Mouse (Mus musculus) B cell, adult 2 months (primary cell): ENCODE data around the gene Ppm1e.
"Not testable (repeated sequence)": the region's sequence is repeated elsewhere in the genome, so short reads cannot be mapped to it uniquely, and the experiment has no call there.

ENCODE experiments used
- DNase-seq, 2 experiments: peaks; one replicate each; pipeline ENCODE4 v3.0.0; 2022

Ppm1e gene

DNA sequence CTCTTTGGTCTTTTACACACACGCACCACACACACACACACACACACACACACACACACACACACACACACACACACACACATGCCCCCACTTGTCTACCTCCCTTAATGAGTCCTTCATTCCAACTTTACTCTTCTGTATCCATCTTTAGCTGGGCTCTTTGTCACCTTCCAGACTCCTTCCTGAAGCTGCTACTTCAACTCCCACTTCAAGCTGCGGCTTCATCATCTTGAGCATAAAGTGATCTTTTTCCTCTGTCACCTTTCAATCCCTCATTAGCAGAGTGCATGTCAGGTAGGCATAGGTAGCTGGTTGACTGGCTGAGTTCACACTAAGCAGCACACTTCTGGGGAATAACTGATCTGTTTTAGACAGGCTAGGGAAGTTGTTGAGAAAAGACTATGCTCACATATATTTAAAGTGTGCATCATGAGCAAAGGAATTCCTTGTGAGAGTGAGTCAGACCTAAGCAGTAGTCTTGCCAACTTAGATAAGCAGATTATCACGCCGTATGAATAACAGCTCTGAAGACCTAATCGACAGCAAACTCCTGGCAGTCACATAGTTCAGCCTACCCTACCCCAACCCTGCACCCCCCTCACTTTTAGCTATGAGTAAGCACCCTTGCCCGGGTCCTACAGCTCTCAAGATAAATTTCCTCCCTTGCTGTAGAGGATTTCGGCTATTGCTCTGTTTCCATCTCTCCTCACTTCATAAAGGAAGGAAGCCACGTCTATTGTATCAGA lies 49.3 kb downstream of the Ppm1e start:
- DNase-seq, result no peak

DNA sequence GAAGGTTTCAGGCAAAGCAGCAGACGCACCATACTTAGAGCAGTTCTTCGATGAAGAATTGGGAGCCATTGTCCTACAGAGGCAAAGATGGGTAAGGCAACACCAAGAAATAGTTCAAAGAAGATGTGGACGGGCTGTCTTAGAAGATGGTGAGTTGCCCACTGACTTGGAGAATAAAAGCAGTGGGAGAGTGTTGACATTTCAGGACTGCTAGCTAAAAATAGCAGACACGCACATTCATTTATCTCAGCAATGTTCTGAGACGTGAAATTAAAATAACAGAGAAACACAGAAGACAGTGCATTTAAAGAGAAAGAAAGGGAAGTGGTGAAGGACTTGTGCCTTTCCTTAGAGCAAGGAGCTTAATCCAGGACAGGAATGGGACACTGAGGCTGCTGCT lies 59.8 kb downstream of the Ppm1e start:
- DNase-seq, result no peak

DNA sequence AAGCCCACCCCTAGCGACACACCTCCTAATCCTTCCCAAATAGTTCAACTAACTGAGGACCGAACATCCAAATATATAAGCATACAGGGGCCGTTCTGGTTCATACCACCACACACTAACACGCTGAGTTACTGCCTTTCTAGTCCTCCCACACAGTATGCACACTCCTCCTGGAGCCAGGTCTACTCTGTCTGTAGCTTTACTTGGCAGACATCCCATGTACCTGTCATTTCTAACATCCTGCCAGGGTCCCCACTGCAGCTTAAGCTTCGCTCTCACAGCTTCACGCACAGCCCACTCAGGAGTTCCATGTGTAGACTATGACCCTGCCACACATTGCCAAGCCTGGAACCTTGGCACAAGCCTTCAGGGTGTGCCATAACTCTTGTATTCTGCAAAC lies 62.4 kb downstream of the Ppm1e start:
- DNase-seq, result no peak

DNA sequence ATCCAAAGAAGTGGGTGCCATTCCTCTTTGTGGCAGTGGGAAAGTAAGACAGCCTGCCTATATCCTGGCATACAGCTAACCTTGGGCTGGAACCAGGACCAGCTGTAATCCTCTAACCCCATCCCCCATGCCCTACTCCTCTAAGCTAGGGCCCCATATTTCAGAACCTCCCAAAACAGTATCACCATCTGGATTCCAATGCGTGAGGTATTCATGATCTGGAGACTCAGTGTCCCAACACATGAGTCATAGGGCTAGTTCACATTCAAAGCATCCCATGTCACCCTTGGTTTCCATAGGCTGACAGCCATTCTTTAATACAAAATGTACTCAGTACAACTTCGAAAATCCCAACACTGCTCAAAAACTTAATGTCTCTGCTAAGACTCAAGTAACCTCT lies 63.2 kb downstream of the Ppm1e start:
- DNase-seq, result no peak

DNA sequence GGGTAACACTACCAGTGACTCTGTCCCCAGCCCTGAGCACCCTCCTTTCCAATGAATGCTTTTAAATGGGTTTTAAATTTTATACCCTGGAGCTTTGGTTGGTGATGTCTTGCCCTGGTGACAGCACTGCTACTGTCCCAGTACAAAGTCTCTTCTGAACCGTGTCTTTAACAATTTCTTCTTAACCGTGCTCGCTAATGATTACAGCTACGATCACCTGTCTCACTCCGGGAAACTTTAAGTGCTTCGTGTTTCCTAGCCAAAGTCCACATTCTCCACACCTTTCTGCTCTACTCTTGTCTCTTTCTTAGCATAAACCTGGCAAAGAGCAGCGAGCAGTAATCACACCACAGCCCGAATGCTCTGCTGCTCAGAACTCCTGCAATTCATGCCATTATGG lies 69.5 kb downstream of the Ppm1e start:
- no peak for DNase-seq

DNA sequence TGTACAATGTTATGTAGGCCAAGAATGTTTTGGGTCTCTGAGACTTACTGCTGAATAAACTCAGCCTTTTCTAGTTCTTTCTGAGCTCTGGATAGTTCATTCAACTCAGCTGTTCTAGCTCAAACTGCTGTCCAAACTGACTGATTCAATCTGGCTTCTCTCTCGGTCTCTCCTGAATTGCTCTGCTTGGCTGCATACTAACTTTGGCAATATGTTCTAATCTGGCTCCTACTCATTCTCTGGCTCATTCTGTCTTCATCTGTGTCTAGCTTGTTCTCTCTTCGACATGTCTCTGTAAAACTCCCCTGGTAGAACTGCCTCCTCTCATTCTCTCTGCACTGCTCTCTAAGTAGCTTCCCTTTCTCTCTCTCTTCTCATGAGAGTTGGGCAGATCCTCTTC lies 72.6 kb downstream of the Ppm1e start:
- no peak for DNase-seq

DNA sequence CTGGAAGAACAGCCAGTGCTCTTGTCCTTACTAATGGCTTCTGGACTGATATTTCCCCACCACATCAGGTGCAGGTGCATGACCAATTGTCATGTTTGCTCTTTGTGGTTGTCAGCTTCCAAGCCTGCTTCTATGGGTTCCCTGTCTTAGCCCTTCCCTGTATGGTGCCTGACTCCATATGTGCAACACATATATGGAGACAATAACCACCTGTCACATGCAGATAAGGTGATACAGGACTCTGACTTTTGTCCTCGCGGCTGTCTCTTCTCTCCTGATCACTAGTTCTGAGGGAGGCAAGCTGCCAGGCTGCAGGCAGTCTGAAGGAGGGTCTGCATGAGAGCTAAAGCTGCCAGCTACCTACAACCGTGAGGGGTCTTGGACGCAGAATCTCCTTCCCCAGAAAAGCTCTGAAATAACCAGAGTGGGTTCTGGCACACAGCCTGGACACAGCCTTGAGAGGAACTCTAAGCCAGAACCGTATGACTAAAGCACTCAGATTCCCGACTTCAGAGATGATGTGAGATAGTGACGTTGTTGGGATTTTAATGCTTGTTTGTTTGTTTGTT lies 76.8 kb downstream of the Ppm1e start:
- DNase-seq, result no peak

DNA sequence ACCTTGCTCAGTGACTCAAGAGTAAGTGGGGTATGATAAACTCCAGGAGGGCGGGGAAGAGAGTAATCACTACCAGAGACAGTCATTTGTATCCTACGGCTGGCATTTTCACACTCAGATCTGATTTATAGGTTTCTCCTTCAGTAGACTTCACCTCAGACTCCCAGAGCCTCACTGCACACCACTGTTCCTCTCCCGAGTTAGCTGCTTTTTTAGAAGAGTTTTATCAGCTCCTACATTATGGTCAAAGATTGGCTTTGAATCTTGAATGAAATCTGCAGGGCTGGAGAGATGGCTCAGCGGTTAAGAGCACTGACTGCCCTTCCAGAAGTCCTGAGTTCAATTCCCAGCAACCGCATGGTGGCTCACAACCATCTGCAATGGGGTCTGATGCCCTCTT lies 79.4 kb downstream of the Ppm1e start:
- no peak for DNase-seq

DNA sequence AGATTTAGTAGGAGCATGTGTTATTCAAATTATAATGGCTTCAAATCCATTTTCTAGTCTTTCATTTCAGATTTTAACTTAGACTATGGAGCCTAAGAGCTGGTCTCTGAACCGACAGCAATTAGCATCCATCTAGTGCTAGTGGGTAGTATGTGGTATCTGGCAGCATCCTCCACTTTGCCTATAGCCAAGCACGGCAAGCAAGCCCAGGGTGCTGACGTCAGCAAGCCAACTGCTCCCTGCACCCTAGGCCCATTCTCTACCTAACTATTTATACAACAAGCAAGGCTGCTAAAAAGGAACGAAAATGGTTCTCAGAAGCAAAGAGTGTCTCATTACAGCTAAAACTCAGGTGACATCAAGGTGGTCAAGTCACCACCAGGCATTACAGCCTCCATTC lies 80.0 kb downstream of the Ppm1e start:
- no peak for DNase-seq

DNA sequence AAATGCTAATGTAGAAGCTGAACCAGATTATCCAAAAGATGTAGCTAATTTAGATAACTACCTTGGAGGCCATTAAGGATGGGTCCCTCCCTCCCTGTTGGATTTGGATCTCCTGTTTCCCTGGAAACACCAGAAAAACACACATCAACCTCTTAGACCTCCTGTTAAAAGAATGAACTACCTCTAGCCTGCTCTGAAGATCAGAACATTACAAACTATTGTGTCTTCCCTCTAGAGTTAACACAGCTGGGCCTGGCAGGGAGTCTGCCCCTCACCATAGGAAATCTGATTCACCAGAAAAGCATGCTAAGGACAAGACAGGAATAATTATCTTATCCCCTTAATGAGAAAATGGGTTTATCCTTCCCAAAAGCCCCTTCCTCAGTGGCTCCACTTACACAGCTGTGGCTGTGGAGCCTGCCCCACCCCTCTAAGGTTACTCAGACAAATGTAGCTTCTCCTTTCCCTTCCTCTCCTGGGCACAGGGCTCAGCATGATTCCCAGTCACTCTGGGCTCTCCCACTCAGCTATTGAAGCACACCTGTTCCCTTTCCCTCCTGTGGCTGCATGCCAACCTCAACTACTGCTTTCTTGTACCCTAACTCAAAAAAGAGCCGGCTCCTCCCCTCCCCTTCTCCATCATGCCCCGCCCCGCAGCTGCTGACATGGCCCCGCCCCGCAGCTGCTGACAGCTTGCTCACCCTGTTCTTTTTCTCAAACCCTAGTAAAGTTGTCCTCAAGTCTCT lies 82.4 kb downstream of the Ppm1e start:
- peak; percentile 51 for DNase-seq

DNA sequence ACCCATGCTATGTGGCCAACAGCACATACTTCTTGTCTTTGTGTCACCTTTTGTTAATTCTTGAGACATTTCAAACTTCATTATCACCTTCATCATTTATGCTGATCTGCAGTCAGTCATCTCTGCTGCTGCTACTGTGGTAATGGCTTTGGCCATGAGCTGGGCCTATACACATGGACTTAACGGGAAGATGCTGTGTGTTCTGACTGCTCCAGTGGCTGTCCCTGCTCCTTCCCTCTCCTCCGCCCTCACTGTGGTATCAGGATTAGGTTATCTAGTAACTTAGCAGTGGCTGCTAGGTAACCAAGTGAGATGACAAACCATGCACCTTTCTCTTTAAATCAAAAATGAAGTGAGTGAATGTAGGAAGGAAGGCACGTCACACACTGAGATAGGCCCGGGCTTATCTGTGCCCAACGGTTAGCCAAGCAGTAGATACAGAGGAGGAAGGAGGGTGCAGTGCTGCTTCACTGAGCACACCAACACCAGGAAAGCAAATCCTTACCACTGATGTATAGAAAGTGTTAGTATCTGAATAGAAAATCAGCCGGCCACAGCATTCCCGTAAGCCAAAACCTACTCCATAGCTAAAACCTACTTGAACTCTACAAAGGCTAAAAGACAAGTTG lies 83.3 kb downstream of the Ppm1e start:
- DNase-seq, result no peak

DNA sequence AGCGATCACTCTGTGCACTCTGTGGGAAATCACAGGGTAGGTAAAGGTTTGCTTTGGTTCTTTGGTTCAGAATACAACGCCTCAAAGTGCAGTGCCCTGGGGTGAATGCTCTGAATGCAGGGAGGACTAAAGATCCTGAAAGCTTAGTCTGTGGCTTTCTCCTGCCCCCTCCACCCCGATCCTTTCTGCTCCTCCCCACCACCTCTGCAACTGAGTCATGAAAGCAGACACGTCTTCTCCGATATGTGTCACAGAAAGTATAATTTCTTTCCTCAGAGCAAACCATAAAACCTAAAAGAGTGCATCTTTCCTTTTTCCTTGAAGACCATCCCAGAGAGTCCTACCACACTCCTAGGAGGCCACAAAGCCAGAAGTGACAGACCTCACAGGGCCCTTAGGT lies 86.1 kb downstream of the Ppm1e start:
- DNase-seq, result no peak

DNA sequence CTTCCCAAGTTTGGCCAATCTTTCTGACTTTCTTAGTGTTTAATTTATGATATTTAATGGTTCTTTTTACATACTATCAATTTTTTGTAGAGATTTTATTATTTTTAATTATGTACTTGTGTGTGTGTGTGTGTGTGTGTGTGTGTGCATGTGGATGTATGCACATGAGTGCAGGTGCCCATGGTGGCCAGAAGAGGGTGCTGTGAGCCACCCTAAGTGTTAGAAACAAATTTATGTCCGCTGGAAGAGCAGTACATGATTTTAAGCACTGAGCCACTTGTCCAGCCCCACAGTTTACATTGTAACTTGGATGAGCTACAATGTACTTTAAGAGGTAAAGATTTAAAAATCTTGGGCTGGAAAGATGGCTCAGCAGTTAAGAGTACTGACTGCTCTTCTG lies 87.3 kb downstream of the Ppm1e start:
- DNase-seq, result no peak

DNA sequence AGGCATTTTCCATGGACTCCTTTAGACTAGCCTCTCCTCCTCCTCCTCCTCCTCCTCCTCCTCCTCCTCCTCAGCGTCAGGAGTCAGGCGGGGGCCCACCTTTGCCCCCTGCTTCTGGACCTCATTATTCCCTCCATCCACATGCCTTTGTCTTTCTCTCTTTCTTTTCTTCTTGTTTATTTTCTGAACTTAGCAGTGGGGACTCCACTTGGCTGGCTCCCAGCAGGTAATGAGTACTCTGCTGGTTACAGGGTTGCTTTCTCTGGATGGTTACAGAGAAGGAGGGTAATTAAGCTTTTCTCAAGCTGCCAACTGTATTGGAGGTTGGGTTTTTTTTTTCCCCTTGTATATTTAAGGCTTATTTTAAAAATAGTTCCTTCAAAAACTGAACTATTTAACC lies 87.9 kb downstream of the Ppm1e start:
- DNase-seq, result no peak

DNA sequence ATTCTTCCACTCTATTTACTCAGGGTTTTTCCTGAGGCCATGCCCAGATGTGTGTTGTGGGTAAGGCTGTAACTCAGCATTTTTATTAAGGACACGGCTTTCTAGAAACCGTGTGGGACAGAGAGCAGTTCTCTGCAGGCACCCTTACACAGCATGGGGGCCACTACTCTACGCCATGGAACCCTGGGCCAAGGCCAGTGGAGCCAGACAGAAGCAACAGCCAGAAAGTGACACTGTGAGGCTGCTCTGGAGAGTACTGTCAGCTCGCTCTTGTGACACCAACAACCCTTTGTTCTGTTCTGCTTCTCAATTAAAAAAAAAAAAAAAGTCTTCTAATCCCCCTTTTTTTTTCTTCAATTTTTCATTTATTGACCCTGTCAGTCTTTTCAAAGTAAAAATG lies 88.4 kb downstream of the Ppm1e start:
- DNase-seq, result no peak

DNA sequence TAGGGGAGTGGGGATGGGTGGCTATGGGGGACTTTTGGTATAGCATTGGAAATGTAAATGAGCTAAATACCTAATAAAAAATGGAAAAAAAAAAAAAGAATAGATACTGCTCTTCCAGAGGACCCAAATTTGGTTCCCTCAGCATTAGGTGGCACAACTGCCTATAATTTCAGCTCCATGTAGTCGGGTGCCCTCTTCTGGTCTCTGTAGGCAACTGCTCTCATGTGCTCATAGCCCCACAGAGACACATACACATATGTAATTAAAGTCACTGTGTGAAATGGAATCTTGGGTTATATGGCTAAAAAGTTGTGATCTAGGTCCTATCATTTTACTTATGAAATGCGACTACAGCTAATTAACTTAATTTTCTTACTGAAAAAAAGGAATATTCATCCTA lies 90.0 kb downstream of the Ppm1e start:
- no peak for DNase-seq

DNA sequence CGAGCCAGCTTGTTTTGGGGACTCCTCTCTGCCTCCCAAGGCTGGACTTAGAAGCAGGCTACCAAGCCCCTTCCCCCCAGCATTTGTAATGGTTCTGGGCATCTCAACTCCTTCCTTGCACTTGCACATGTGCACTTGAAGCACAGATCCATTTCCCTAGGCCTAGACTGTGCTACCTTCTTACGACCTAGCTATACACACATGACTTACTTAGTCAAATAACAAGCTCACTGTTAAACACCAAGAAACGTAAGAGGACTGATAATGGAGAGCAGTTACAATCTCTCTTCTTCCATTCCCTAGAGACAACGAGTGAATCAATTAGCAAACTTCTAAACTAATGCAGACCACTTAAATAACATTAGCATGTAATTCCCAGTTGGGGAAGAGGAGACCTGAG lies 92.6 kb downstream of the Ppm1e start:
- DNase-seq, result no peak

DNA sequence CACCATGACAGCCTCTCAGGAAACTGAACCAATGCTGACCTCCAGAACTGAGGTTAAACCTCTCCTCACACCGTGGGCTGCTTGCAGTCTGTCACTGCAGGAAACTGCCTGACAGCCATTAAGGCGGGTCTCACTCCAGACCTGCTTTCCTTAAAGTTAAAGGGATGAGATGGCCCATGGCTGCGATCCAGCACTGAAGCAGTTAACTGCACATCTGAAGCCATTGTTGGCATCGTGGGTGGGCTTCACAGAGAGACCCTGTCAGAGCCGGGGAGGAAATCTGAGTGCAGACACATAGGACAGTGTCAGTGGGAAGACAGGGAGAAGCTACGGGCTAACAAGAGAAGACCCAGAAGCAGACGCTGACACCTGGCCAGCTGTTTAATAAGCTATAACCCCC lies 94.9 kb downstream of the Ppm1e start:
- DNase-seq, result no peak

DNA sequence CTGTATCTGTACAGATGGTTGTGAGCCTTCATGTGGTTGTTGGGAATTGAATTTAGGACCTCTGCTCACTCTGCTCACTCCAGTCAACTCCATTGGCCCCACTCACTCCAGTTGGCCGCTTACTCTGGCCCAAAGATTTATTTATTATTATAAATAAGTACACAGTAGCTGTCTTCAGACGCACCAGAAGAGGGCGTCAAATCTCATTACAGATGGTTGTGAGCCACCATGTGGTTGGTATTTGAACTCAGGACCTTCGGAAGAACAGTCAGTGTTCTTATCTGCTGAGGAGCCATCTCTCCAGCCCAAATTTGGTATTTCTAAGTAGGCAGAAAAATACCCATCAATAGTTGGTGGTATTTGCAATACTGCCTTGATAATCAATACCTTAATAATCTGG lies 97.1 kb downstream of the Ppm1e start:
- not testable (repeated sequence) for DNase-seq

DNA sequence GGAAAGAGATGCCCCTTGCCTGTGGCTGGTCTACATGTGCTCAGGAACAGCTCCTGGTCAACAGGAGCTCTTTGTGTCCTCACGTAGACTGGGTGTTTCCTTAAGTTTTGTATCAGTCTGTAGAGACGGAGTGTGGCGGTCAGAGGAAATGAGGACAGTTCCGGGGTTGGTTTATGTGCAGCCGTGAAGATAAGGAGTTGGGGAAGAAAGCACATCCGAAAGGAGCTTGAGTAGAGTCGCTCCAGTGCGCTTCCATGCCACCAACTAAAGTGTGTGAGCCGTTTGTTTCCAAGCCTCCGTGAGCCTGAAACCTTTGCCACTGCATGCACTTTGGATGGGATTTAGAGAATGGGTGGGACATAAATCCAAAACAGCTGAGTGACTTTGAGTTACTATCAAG lies 99.0 kb downstream of the Ppm1e start:
- no peak for DNase-seq

DNA sequence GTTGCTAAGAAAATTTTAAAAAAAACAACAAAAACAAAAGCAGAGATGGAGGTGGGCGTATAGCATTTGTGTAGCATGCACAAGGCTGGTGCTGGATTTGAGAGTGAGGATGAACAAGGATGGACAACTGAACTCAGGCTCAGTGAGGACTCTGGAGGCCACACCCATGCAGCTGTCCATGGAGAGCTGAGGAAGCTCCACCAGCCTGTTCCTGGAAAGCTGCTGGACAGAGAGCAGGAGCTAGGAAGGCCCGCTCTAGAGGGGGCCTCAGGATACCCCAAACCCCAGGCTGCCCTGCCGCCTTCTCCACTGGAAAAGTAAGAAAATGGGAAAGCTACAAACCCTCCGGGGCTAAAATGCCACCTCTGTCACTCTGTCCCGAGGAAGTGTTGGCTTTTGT lies 101.5 kb downstream of the Ppm1e start:
- DNase-seq, result no peak

DNA sequence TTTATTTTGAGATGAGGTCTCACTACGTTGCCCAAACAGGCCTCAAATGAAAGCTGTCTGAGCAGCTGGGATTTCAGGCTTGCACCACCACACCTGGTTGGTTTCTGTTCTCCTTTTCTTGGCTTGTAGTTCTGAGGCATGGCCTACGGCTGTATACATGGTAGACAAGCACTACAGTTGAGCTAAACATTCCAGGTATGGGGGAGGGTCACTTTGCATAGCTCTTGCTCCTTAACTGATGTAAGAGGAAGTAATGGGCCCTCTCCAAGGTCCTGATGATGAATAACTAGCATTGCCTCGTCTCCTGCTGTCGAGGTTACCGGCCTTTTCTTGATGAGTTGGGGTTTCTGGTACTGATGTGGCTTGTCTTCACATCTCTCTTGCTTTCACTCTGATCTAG lies 104.7 kb downstream of the Ppm1e start:
- peak; percentile 46 to 54 for DNase-seq

DNA sequence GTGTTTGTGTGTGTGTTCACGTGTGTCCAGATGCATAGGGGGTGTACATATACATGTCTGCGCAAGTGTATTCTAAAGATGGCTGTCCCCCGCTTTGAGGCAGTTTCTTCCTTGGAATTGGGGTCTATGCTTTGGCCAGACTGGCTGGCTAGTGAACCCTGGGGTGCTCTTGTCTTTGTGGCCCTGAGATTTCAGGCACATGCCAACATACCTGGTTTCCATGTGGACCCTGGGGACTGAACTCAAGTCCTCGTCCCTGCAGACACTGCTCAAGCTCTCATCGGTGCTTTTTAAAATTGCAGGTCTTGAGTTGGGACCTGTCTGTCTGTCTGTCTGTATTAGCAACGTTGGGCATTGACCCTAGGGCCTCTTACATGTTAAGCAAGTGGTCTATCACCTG lies 105.5 kb downstream of the Ppm1e start:
- no peak for DNase-seq

DNA sequence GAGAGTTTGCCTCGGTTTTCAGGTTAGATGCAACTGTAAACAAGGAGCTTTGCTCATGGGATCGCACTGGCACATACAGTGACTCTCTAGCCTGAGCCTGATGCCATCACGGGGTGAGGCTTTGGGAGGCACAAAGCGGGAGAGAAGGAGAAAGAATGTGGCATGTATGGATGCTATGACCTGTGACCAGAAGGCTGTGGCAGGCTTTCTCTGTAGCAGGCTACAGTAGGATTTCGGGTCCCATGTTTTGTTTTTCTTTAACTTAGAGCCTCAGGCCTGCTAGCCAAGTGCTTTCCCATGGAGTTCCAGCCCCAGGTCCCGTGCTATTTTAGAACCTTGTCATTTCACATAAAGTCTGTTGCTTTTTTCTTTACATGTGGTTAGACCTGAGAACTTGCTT lies 108.7 kb downstream of the Ppm1e start:
- DNase-seq, result no peak
